Mouse (Mus musculus): ENCODE measurements at regions not wholly inside any gene's neighbourhood (a gene's known extent, or its start where the extent isn't known, plus 50 kb on each side); places are given as distances from the start of the nearest gene placed in this dataset.

GRCm38 (mm10) chr4:23994261-23994965, 501.8 kb upstream of the Mms22l start:
- DNase-seq (ENCODE audit: low spot score), result no peak

- DNase-seq (ENCODE audit: low spot score), result no peak
These were observed 489.8 kb upstream of the Mms22l start for GRCm38 (mm10) chr4:24006257-24006955.

GRCm38 (mm10) chr4:24019178-24020104, 476.8 kb upstream of the Mms22l start:
- peak; percentile 28 for DNase-seq (ENCODE audit: low spot score)

All from layer of hippocampus, adult 11-12 months (tissue).